Mouse (Mus musculus): ENCODE measurements at regions not wholly inside any gene's neighbourhood (a gene's known extent, or its start where the extent isn't known, plus 50 kb on each side); places are given as distances from the start of the nearest gene placed in this dataset.

GRCm38 (mm10) chr3:36291971-36292370 is 69.9 kb upstream of the Qrfpr start:
- ATAC-seq (no peak), DNase-seq (ENCODE audit: low spot score) (no peak)

GRCm38 (mm10) chr3:36284066-36284465 is 62.0 kb upstream of the Qrfpr start:
- TF ChIP-seq CTCF (IDR thresholded peaks at IDR 0.05) = no peak
- DNase-seq (ENCODE audit: low spot score) = no peak
- Histone ChIP-seq H3K4me1 (ENCODE audit: insufficient read depth, low read depth, low read length) (no peaks in the 10 kb centered on the region), H3K27me3 (replicated peaks; ENCODE audit: insufficient read depth, low read length) (no peaks in the 10 kb centered on the region), H3K4me3 (ENCODE audit: low read depth, low read length) (no peak overlapping the region), H3K9me3 (ENCODE audit: low read length) (no peaks in the 10 kb centered on the region), H3K36me3 (ENCODE audit: insufficient read depth, low read length) (no peaks in the 10 kb centered on the region), H3K27ac (ENCODE audit: low read length) (no peak overlapping the region), H3K9ac (replicated peaks; ENCODE audit: low read depth) (no peak overlapping the region), H3K4me2 (replicated peaks; ENCODE audit: low read depth, low read length) (no peak overlapping the region)
- 62% methylated on average over 5 of the region's 5 CpGs for WGBS
- ATAC-seq = no peak

More at GRCm38 (mm10) chr3:36291971-36292370, 69.9 kb upstream of the Qrfpr start:
- no peaks in the 10 kb centered on the region for H3K27me3 ChIP-seq (replicated peaks; ENCODE audit: insufficient read depth, low read length)
- H3K4me1 ChIP-seq (ENCODE audit: insufficient read depth, low read depth, low read length) = no peaks in the 10 kb centered on the region
- no peak overlapping the region for H3K27ac ChIP-seq (ENCODE audit: low read length)
- H3K9me3 ChIP-seq (ENCODE audit: low read length) = no peaks in the 10 kb centered on the region
- H3K4me2 ChIP-seq (replicated peaks; ENCODE audit: low read depth, low read length) = no peak overlapping the region
- H3K9ac ChIP-seq (replicated peaks; ENCODE audit: low read depth) = no peak overlapping the region
- H3K36me3 ChIP-seq (ENCODE audit: insufficient read depth, low read length) = no peaks in the 10 kb centered on the region
- TF ChIP-seq CTCF (IDR thresholded peaks at IDR 0.05) (no peak), EP300 (IDR thresholded peaks at IDR 0.05) (no peak)
- no peak overlapping the region for H3K4me3 ChIP-seq (ENCODE audit: low read depth, low read length)
- WGBS = 93% methylated on average over 4 of the region's 4 CpGs

GRCm38 (mm10) chr3:36275502-36275901 is 53.4 kb upstream of the Qrfpr start:
- DNase-seq (ENCODE audit: low spot score) (no peak), ATAC-seq (no peak)
- Histone ChIP-seq H3K4me1 (ENCODE audit: insufficient read depth, low read depth, low read length) (no peaks in the 10 kb centered on the region), H3K9ac (replicated peaks; ENCODE audit: low read depth) (no peak overlapping the region), H3K9me3 (ENCODE audit: low read length) (no peaks in the 10 kb centered on the region), H3K27ac (ENCODE audit: low read length) (no peak overlapping the region), H3K4me3 (ENCODE audit: low read depth, low read length) (no peak overlapping the region), H3K36me3 (ENCODE audit: insufficient read depth, low read length) (no peaks in the 10 kb centered on the region), H3K27me3 (replicated peaks; ENCODE audit: insufficient read depth, low read length) (no peaks in the 10 kb centered on the region), H3K4me2 (replicated peaks; ENCODE audit: low read depth, low read length) (no peak overlapping the region)
- TF ChIP-seq EP300 (IDR thresholded peaks at IDR 0.05) (no peak), CTCF (IDR thresholded peaks at IDR 0.05) (no peak)
- WGBS = 56% methylated on average over 1 of the region's 1 CpGs

All from lung, postnatal 0 days (tissue).